Mouse (Mus musculus): ENCODE measurements at regions not wholly inside any gene's neighbourhood (a gene's known extent, or its start where the extent isn't known, plus 50 kb on each side); places are given as distances from the start of the nearest gene placed in this dataset.
A peak's percentile ranks its signal among the peaks of the same experiment; 100 is the strongest.

- in situ Hi-C loops (cut with MboI; ENCODE audit: low pct_unique_long_range_greater_than_20kb): no loop called here
- ChIA-PET CTCF (interaction anchor here (1.3 kb wide), 1 partner anchor 167 kb away, joined by 3 read pairs; no protein-coding TSS in a partner anchor), POLR2A (no interaction called here)
- ATAC-seq (no peak), DNase-seq (ENCODE audit: low read depth, low spot score) (no peak)
- H3K27me3 ChIP-seq: peaks cover 2% of the 10 kb centered on the region
- TF ChIP-seq CTCF (IDR thresholded peaks at IDR 0.05): no peak
Measured at GRCm38 (mm10) chr9:61862071-61862480, 52.3 kb downstream of the Rplp1 start.

DNA sequence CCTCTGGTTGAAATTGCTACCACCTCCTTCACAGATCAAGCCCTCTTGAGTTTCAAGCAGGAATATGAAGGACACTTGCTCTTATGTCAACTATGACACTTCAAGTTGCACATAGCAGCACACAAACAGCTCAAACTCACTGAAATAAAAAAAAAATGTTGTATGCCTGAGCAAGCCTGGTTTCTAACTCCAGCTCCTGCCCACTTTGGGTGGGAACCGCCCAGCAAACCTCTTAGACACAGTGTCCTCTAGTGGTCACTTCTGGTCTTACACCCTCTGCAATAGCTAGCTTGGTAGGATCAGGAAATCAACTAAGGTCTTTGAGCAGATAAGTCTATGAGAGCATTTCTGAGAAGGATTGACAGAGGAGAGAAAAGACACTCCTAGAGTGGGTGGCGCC, 54.2 kb downstream of the Rplp1 start:
- ChIA-PET POLR2A (interaction anchor here (0.6 kb wide), 1 partner anchor 862 kb away, joined by 6 read pairs; no protein-coding TSS in a partner anchor), CTCF (interaction anchor here (0.7 to 1.8 kb wide), 9 partner anchors 11 to 456 kb away, joined by 3 to 7 read pairs (median 4); no protein-coding TSS in a partner anchor)

GRCm38 (mm10) chr9:61859438-61859837, 54.9 kb downstream of the Rplp1 start:
- CTCF ChIA-PET: interaction anchor here (1.0 to 1.7 kb wide), 5 partner anchors 10 to 39 kb away, joined by 3 to 6 read pairs (median 4); no protein-coding TSS in a partner anchor

More for the DNA sequence above, 54.2 kb downstream of the Rplp1 start:
- ATAC-seq (no peak), DNase-seq (ENCODE audit: low read depth, low spot score) (no peak)
- in situ Hi-C loops (cut with MboI; ENCODE audit: low pct_unique_long_range_greater_than_20kb): no loop called here
- peaks cover 15% of the 10 kb centered on the region for H3K27me3 ChIP-seq
- TF ChIP-seq CTCF (IDR thresholded peaks at IDR 0.05): peak; percentile 88

GRCm38 (mm10) chr9:61857817-61858216, 56.5 kb downstream of the Rplp1 start:
- TF ChIP-seq CTCF (IDR thresholded peaks at IDR 0.05): no peak
- H3K27me3 ChIP-seq: peaks cover 15% of the 10 kb centered on the region
- DNase-seq (ENCODE audit: low read depth, low spot score) (no peak), ATAC-seq (no peak)
- CTCF ChIA-PET: no interaction called here
- POLR2A ChIA-PET: interaction anchor here (0.6 kb wide), 1 partner anchor 190 kb away, joined by 5 read pairs; no protein-coding TSS in a partner anchor
- in situ Hi-C loops (cut with MboI; ENCODE audit: low pct_unique_long_range_greater_than_20kb): no loop called here

More at GRCm38 (mm10) chr9:61859438-61859837, 54.9 kb downstream of the Rplp1 start:
- in situ Hi-C loops (cut with MboI; ENCODE audit: low pct_unique_long_range_greater_than_20kb): no loop called here
- H3K27me3 ChIP-seq: peaks cover 15% of the 10 kb centered on the region
- DNase-seq (ENCODE audit: low read depth, low spot score): no peak
- ATAC-seq: no peak
- POLR2A ChIA-PET: no interaction called here
- TF ChIP-seq CTCF (IDR thresholded peaks at IDR 0.05): no peak

- in situ Hi-C loops (cut with MboI; ENCODE audit: low pct_unique_long_range_greater_than_20kb): no loop called here
Measured at GRCm38 (mm10) chr9:61856686-61857085, 57.7 kb downstream of the Rplp1 start.

GRCm38 (mm10) chr9:61855686-61856085, 58.7 kb downstream of the Rplp1 start:
- in situ Hi-C loops (cut with MboI; ENCODE audit: low pct_unique_long_range_greater_than_20kb): no loop called here
- ATAC-seq (no peak), DNase-seq (ENCODE audit: low read depth, low spot score) (no peak)
- peaks cover 15% of the 10 kb centered on the region for H3K27me3 ChIP-seq
- no peak for TF ChIP-seq CTCF (IDR thresholded peaks at IDR 0.05)
- CTCF ChIA-PET: no interaction called here
- POLR2A ChIA-PET: interaction anchor here (0.6 kb wide), 1 partner anchor 1098 kb away, joined by 4 read pairs; no protein-coding TSS in a partner anchor

More at GRCm38 (mm10) chr9:61856686-61857085, 57.7 kb downstream of the Rplp1 start:
- peaks cover 15% of the 10 kb centered on the region for H3K27me3 ChIP-seq
- no peak for DNase-seq (ENCODE audit: low read depth, low spot score)
- no peak for TF ChIP-seq CTCF (IDR thresholded peaks at IDR 0.05)
- POLR2A ChIA-PET: no interaction called here
- no peak for ATAC-seq
- CTCF ChIA-PET: no interaction called here

GRCm38 (mm10) chr9:61853841-61854240, 60.5 kb downstream of the Rplp1 start:
- peaks cover 15% of the 10 kb centered on the region for H3K27me3 ChIP-seq
- in situ Hi-C loops (cut with MboI; ENCODE audit: low pct_unique_long_range_greater_than_20kb): no loop called here
- CTCF ChIA-PET: no interaction called here
- no peak for DNase-seq (ENCODE audit: low read depth, low spot score)
- TF ChIP-seq CTCF (IDR thresholded peaks at IDR 0.05): no peak
- no peak for ATAC-seq
- POLR2A ChIA-PET: no interaction called here

- H3K27me3 ChIP-seq: peaks cover 10% of the 10 kb centered on the region
- ChIA-PET CTCF (no interaction called here), POLR2A (no interaction called here)
- no peak for DNase-seq (ENCODE audit: low read depth, low spot score)
- no peak for ATAC-seq
- in situ Hi-C loops (cut with MboI; ENCODE audit: low pct_unique_long_range_greater_than_20kb): no loop called here
- no peak for TF ChIP-seq CTCF (IDR thresholded peaks at IDR 0.05)
Measured at GRCm38 (mm10) chr9:61851331-61851730, 63.0 kb downstream of the Rplp1 start.

DNA sequence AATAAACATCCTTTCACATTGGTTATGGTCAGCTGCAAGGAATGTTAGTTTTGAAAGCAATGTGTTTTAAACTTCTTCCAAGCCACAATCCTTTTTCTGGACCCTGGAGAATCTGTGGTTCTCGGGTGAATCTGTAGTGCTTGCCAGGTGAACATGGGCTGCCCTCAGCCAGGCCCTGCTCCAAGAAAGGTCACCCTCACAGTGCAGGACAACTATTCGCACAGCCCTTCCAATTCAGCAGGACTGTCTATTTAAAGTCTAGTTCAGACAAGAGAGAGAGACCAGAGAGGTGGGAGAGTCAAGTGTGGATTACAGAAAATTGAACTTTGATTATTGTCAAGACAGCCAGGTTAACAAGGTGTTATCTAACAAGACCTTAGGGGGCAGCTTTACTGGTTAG, 65.9 kb downstream of the Rplp1 start:
- H3K27me3 ChIP-seq: no peaks in the 10 kb centered on the region
- no peak for TF ChIP-seq CTCF (IDR thresholded peaks at IDR 0.05)
- ATAC-seq: no peak
- in situ Hi-C loops (cut with MboI; ENCODE audit: low pct_unique_long_range_greater_than_20kb): no loop called here
- POLR2A ChIA-PET: interaction anchor here (0.6 kb wide), 1 partner anchor 26 kb away, joined by 4 read pairs; no protein-coding TSS in a partner anchor
- CTCF ChIA-PET: interaction anchor here (1.5 kb wide), 1 partner anchor 11 kb away, joined by 6 read pairs; no protein-coding TSS in a partner anchor
- DNase-seq (ENCODE audit: low read depth, low spot score): no peak

DNA sequence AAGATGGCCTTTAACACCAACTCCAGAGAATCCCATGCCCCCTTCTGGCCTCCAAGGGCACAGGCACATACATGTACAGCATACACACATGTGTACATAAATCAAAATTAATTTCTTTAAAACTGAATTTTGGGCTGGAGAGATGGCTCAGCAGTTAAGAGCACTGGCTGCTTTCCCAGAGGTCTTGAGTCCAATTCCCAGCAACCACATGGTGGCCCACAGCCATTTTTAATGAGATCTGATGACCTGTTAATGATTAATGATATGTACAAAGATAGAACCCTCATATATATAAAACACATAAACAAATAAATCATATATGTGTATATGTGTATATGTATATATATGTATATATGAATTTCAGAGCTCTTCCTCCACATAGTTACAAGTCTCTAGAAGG, 66.8 kb downstream of the Rplp1 start:
- TF ChIP-seq CTCF (IDR thresholded peaks at IDR 0.05): no peak
- DNase-seq (ENCODE audit: low read depth, low spot score): no peak
- ATAC-seq: no peak
- CTCF ChIA-PET: interaction anchor here (1.4 kb wide), 1 partner anchor 13 kb away, joined by 4 read pairs; no protein-coding TSS in a partner anchor
- H3K27me3 ChIP-seq: no peaks in the 10 kb centered on the region
- in situ Hi-C loops (cut with MboI; ENCODE audit: low pct_unique_long_range_greater_than_20kb): no loop called here
- POLR2A ChIA-PET: no interaction called here

DNA sequence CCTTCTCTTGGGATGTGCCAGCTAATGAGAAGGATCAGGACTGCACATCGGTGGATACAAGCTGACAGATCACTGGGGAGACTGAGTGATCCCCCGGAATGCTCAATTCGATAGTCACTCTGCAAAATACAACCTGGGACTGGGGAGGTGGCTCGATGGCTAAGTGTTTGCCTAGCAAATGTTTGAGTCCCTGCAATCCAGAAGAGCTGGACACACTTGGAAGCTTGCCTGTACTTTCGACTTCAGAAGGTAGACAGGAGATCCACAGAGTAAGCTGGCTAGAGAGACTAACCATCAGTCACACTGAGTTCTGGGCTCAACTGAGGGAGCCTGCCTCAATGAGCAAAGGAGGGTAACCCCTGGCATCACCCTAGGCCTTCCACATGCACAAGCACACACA, 69.7 kb downstream of the Rplp1 start:
- no peak for TF ChIP-seq CTCF (IDR thresholded peaks at IDR 0.05)
- in situ Hi-C loops (cut with MboI; ENCODE audit: low pct_unique_long_range_greater_than_20kb): no loop called here
- DNase-seq (ENCODE audit: low read depth, low spot score) (no peak), ATAC-seq (no peak)
- ChIA-PET CTCF (interaction anchor here (1.4 kb wide), 1 partner anchor 9 kb away, joined by 6 read pairs; no protein-coding TSS in a partner anchor), POLR2A (no interaction called here)
- H3K27me3 ChIP-seq: no peaks in the 10 kb centered on the region
